Mouse (Mus musculus): Measurements from ENCODE around the gene Crk. TPM values are rescaled to one million over a fixed set of nuclear protein-coding genes. Genes with fewer than 3 reads are reported as not detected.

Crk gene
- 100 to 1,000 TPM; 108 to 117 (median 112) TPM for total RNA-seq (2022)

DNA sequence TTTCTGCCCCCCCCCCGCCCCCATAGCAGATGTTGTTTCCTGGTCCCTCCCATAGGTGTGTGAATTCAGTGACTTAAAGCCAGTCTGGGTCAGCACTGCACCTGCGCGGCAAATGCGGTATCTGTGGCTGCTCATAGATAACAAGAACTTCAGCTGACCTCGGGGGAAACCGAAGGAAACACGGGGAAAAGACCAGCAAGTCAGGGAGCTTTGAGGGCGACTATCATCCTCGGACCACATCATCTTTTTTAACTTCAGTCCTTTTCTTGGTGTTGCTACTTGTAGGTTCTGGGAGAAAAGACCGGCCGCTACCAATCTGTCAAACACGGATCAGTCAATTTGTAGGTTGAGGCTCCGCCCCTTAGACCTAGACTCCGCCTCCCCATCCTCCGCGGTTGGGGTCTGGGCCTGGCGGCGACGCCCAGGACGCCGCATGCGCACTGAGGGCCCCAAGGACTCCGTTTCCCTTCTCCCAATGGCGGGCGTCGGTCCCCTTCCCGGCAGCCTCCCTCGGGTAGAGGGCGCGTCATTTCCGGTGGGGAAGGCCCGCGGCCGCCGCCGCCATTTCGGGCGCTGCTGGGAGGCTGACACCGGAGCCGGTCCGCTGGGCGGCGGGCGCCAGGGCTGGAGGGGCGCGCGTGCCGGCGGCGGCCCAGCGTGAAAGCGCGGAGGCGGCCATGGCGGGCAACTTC, at the start of gene Crk:
Crk (plus strand) TSS at position 513 of the 692 bp plus-strand sequence.
- peak; percentile 89 to 95 for DNase-seq (ENCODE audit: low spot score in 2 of 2)

DNA sequence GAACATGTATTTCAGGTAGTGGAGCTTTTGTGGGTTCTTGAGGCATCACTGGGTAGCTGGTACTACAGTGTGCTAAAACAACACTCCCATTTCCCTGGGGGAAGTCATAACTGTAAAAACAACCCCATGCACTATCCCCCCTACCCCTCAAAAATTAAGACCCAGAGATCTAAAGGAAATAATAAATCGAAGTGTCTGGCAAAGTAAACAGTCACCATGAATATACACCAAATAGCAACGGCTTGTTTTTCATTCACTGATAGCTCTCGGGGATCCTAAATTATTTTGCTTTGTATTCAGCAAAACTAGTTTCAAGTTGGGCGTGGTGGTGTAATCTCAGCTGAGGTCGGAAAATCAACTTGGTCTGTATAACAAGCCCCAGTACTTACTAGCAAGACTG, 49.0 kb upstream of the Crk start:
- no peak for DNase-seq (ENCODE audit: low spot score in 2 of 2)

DNA sequence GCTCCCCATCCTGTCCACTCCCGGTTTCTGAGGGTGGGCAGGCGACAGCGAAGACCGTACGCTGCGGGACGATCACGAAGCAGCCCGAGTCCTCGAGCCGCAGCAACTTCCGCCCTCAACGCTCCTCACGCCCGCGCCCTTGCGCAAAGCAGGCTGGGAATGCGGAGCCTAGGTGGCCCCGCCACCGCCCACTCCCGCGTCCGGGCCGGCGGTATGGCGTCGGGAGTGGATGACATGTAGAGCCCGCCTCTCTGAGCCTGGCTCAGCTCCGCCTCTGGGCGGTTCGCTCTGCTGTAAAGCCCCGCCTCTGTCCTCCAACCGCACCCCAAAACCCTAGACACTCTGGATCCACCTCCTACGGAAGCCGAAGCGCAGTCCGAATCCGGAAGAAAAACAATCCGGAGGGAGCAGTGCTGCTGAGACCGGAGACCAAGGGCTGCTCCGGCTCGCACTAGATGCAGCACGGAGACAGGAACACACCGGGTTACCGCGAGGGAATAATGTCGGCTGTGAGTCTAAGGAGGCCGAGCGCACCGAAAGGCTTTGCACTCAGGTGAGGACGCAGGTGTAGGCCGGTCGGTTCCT, 48.3 kb upstream of the Crk start, which contains the start of gene Inpp5k:
Inpp5k (plus strand) TSS at position 344 of the 585 bp plus-strand sequence.
- DNase-seq (ENCODE audit: low spot score in 2 of 2), result peak; percentile 89 to 98

DNA sequence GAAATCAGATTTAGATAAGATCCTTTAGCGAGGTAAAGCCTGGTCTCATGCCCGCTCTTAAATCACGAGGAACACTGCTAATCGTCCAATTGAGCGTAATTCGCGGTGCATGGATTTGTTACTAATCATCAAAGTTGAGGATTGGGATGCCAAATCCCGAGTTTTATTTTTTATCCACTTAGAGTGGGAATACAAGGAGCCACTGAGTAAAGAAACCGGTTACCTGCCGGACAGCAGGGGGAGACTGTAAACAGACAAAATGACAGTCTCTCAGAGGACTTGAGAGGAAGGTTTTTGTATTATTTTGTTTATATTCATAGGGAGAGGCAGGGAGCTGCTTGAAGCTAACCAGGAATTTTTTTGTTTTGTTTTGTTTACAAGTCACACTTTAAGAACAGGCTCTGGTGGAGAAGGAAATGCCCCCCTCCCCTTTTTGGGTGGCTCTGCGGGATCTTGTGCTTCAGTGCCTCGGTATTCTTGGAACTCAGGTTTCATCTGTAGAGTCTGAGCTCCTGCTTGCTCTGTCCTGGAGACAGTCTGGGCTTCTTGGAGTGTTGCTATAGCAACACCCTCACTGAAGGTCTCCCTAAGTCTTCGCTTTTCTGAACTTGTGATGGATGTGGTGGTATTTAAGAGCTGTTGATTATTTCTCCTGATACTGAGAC, 47.4 kb upstream of the Crk start:
- DNase-seq (ENCODE audit: low spot score in 2 of 2), result no peak

DNA sequence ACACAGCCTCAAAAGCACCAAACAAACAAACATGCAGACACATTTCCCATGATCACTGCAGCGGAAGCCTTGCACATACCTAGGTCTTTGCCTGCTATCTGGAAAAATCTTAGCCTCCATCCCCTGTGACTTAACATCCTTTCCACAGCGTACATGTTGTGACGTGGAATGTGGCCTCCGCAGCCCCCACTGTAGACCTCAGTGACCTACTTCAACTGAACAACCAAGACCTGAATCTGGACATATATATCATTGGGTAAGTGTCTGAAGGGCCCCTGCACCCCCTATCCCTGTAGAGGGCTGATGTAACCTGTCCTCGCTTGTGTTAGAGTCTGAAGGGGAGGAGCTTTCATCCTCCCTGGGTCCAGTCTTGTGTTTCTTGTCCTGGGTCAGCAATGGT, 46.1 kb upstream of the Crk start:
- no peak for DNase-seq (ENCODE audit: low spot score in 2 of 2)

DNA sequence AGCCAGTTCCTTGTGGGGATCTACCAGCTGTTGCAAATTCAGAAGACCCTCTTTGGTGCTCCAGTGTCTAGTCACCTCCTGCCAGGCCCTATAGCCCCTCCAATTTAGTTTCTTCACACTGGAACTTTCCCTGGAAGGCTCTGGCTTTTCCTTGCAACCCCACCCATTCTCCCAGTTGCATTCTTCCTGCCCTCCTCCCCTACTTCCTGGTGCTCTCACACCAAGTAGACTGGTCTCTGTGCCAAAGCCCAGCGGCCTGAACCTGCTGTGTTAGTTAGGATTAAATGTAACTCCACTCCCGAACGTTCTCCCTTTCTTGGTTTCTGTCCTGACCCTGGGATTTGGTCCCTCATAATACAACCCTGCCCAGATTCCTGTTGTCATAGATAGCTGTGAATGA, 44.3 kb upstream of the Crk start:
- DNase-seq (ENCODE audit: low spot score in 2 of 2), result no peak

DNA sequence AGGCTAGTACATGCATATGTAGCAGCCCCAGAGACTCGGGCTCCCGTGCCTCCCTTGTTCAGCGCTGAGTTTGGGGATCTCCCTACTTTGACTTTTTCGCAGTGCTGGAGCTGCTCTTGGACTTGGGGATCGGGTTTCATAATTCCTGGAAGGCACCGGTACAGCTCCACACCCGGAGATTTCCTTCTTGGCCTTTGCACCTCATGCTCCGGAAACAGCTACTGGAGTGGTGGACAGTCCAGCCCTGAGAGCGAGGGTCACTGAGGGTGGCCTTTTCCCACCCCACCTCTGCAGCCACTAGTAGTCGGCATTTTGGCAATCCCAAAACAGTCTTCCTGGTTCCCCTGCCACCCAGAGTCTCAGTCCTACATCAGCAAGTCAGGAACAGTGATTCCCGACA, 43.7 kb upstream of the Crk start:
- DNase-seq (ENCODE audit: low spot score in 2 of 2), result no peak

DNA sequence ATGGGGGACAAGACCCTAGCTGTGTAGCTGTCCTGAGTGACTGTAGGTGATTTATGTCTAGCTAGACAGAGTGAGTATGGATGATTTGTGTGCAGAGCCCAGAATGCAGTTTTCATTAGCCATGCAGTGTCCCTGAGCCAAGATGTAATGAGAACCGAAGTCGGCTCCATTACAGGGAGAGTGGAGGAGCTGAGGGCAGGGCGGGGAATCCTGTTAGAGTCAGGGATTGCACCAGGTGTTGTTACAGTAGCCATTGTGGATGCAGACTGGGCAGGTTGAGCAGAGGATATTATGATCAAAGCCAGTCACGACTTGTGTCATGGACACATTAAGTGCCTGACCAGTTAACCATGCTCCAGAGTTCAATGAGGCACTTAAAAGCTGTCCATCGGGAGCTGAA, 35.7 kb upstream of the Crk start:
- no peak for DNase-seq (ENCODE audit: low spot score in 2 of 2)

DNA sequence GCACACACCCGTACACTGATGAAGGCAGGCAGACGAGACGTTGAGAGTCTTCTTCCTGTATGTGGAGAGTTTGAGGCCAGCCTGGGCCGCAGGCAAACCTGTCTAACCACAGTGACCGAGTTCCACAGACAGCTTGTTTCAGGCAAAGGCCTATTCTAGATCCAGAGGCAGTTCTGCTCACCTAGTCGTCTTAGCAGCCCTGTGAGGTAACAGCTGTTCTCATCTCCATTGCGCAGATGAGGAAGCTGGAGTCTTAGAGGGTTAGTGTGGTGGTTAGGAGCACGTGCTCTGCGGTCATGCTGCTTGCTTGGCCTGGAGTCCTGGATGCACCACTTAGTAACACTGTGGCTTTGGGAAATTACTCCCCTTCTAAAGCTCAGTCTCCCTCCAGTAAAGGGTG, 34.4 kb upstream of the Crk start:
- no peak for DNase-seq (ENCODE audit: low spot score in 2 of 2)

DNA sequence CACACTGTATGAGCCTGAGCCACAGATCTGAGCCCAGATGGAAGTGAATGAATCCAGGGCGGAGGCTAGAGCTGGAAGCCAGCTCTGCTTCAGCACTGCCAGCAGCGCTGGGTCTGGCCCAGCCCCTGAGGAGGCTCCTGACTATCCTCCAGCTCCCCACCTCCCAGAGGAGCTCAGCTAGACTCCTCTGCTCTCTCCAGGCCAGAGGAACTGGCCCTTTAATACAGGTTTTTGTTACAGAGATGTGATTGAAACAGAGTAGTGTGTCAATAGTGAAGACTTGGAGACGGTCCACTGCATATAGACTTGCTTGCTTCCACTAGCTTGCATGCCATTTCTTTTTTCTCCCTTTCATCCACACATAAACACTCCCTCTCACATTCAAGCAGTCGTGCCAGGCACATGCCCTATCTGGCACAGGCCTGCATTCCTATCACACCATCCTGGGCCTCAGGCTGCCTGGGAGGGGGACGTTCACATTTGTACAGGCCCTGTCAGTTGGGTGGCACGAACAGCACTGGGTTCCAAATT, 31.3 kb upstream of the Crk start:
- DNase-seq (ENCODE audit: low spot score in 2 of 2), result no peak

DNA sequence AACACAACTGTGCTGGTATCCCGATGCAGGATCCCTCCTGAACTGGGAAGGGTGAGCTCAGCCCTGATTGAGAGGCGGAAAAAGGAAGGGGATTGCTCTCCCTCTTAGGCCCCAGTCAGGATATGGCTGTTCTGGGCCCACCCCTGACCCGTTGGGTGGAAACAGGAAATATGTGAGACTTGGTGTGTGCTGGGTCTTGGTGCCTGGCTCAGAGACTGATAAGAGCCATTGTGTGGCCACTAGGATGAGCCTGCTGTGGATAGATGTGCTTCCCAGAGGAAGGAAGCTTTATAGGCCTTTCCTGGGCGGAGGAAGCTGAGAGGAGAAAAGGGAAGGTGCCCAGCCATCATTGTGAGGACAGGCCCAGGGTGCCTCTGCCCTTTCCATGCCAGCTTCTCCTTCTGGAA, 29.9 kb upstream of the Crk start:
- DNase-seq (ENCODE audit: low spot score in 2 of 2), result no peak

DNA sequence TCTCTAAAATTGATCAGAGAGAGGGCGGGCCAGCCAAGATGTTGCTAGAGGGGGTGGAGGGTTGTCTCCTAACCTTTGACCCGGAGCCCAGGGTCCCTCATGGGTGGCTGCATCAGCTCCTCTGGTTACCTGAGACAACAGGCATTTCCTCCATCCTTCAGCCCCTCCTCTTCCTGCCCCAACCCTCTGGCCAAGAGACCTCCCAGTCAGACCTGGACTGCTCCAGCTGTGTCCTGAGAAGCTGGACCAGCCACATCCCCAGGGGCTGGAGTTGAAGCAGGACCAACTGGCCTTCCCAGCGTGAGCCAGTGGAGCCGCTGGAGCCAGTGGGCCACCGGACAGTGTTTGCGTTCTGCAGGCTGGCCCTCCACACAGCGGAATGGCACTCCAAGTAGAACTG, 28.7 kb upstream of the Crk start, which contains the start of gene Myo1c:
Myo1c (plus strand) TSS at position 194 of the 400 bp plus-strand sequence.
- DNase-seq (ENCODE audit: low spot score in 2 of 2), result no peak

DNA sequence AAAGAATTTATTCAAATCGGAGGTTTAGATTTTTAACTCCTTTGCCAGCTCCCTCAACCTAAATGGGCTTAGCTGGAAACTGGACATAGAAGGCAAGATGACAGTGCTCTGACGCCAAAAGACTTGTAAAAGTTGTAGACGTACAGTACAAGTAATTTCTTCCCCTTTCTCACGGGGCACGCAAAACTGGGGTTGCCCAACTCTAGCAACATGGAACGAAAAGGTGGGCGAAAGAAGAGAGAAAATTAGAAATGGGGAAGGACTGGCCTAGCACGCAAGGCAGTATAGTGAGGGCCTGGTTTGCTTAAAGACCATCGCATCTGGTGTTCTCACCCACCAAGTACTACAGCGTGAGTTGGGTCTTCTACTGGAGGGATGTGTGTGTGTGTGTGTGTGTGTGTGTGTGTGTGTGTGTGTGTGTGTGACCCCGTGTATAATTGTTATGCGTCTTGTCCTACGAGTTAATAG, 28.1 kb upstream of the Crk start:
- DNase-seq (ENCODE audit: low spot score in 2 of 2), result no peak

DNA sequence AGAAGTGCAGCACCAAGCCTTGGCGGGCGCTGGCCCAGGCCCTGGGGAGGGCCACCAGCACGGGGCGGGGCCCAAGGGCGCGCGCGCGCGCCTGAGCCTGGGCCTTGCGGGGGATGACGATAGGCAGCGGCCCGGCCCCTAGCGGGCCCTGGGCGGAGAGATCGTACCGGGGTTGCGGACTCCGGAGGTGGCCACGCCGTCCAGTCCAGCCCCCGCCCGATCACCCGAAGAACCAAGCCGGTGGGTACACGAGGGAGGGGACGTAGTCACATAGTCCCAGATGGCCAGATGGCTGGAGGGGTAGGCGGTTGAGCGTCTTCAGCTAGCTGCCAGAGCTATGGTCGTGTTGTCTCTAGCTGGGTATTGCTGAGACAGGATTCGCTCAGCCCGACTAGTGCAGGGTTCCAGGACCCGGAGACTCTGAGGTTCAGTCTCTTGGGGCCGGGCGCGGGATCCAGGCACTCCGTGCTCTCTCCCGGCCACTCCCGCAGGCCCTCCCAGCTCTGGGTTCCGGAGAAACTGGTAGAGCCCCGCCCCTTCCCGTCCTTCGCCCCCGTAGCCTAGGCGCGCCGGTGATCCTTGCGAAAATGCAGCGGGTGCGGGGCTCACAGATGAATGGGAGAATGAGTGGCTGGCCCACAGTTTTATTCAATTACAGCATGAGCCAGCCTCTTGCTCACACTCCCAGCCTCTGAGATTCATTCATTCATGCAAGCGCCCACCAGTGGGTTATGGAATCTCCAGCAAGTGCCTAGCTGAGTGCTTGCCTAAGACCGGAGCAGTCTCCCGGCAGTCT, 27.4 kb upstream of the Crk start:
- DNase-seq (ENCODE audit: low spot score in 2 of 2), result peak; percentile 63 to 71

DNA sequence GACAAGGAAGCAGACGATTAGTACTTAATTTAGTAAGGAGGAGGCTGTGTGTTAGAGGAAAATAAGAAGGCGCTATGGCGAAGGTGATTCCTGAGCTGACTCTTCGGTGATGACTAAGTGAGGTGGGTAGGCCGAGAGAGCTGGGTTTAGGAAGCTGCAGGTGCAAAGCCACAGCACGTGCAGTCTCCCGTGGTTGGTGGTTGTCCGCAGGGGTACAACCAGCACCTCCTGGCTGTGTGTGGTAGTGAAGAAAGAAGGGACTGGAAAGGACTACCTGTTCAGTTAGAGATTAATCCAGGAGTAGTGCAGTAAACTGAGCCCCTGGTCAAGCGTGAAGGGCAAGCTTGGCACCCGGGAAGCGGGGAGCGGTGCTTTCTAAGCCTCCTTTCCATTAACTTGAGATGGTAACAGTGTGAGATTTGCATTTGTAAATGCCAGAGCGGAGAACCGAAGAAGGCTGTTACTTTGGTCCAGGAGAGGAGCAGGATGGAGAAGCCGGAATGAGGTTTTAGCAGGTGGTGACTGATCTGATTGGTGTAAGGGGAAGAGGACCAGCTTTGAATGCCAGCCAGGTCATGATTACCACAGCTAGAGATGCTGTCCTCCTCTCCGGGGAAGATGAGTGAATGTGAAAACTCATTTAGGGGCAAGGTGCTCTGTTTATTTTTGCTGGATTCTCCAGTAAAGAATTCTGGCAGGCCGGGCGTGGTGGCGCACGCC, 26.7 kb upstream of the Crk start:
- DNase-seq (ENCODE audit: low spot score in 2 of 2), result peak in 1 of 2 experiments; percentile 43

DNA sequence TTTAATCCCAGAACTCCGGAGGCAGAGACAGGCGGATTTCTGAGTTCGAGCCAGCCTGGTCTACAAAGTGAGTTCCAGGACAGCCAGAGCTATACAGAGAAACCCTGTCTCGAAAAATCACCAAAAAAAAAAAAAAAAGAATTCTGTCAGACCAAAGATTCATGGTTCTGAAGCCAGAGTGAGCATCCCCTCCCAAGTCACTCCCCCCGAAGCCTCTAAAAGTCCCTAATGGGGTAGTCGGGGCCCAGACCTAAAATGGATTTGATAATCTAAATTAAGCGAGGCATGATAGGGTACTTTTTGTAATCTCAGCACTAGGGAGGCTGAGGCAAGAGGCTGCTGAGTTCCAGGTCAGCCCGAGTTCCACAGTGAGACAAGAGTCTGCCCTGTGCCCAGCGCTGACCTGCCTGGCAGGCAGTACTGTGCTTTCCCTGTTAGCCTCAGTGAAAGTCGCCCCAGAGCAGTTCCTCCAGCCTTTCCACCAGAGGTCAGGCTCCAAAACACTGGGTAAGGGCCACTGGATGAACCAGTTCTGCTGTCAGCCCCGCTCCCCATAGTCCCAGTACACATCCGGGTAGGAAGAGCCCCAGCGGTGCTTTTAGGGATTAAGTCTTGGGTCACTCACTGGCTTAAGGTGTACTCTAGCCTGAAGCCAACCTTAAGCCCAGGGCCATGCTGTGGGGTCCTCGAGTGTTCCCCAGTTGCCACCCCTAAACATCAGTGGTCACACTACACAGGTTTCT, 25.9 kb upstream of the Crk start:
- no peak for DNase-seq (ENCODE audit: low spot score in 2 of 2)

DNA sequence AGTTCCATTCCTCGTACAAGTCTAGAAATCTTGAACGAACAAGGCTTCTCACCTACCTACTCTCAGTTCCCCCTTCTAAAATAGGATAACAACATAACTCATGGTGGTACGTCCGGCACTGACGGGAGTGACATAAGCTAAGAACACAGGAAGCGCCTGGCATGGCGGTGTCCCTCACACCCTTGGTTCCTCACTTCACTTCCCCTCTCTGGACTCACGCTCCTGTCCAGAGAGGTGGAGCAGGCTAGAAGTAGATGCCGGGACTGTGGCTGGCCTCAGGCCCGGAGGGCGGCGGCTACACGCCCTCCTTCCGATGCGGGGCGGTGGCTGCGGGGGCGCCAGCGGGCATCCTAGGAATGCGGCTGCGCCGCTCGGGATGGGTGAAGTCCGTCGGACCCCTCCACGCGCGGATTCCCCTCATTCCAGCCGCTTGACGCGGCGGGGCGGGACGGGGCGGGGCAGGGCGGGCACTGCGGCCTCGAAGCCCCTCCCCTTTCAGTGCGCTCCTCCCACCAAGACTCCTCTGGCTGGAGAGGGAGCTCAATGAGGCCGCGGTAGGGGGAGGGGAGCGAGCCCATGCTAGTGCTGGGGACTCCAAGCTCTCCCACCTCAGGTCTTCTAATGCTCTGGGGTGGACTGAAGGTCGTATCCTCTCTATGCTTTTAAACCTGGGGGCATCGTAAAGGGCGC, 25.1 kb upstream of the Crk start:
- DNase-seq (ENCODE audit: low spot score in 2 of 2), result peak in 1 of 2 experiments; percentile 53

DNA sequence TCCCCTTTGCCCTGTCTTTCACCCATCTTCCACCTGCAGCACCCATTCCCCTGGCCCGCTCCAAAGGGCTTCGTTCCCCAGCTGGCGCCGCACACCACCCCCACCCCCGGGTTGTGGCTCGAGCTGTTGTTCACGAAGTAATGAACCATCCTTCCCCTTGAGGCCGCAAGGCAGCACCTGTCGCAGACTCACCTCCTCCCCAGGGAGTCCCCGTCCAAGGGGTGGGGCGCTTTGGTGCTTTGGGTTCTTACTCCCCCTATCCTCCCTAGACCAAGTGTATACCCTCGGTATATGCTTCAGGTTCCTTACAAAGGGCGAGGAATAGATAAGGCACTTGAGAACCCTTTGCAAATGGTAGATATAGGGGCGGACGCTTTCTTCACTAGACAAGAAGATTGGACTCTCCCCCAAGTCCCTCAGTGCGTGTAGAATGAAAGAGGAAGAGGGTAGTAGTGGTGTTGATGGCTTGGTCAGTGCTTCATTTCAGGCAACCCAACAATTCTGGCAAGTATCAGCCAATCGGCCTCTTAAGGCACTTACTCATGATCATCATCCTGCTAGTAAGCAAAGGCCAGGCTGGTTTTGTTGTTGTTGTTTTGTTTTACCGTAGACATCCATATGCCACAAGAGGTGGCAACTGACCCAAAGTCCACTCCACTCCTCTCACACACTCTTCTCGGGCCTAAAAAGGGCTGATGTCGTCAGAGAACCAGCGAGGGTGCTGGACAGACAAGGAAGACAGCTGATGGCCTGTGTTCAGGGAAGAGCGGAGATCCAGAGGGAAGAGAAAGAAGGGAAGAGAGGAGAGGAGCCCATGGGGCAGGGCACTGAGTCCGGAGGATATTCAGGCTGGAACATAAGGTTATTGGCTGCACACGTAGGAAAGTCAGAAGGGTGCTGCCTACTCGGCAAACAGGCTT, 24.3 kb upstream of the Crk start:
- no peak for DNase-seq (ENCODE audit: low spot score in 2 of 2)
